Mouse (Mus musculus) neural tube, embryonic 11.5 days (tissue): ENCODE measurements around the gene Sowahb. TPM values are rescaled to one million over a fixed set of nuclear protein-coding genes. Genes with fewer than 3 reads are reported as not detected.

Source experiments
- ATAC-seq: fragments of 200-750 bp; cut with Nextera tagmentation; 2 replicates; pipeline ENCODE4 v1.8.0; 2017; ENCODE audit warnings: moderate number of reproducible peaks, mild to moderate bottlenecking, moderate TSS enrichment, moderate library complexity; ENCODE audit not compliant: insufficient read depth, low FRiP score, low TSS enrichment
- DNase-seq: peaks from one replicate; pipeline ENCODE4 v3.0.0-alpha.2; 2015; ENCODE audit warnings: low spot score
- H3K27ac ChIP-seq: fragments of 300-500 bp; sonication (generic); 2 replicates; pipeline ENCODE4 v1.5.1; 2014; ENCODE audit warnings: low read depth, mild to moderate bottlenecking, low read length
- H3K27me3 ChIP-seq: fragments of 300-500 bp; sonication (generic); 2 replicates; pipeline ENCODE4 v1.6.1; 2014; ENCODE audit warnings: mild to moderate bottlenecking, low read length, mixed read lengths; ENCODE audit not compliant: control insufficient read depth, insufficient read depth
- H3K36me3 ChIP-seq: fragments of 300-500 bp; sonication (generic); 2 replicates; pipeline ENCODE4 v1.6.1; 2014; ENCODE audit warnings: mild to moderate bottlenecking, low read length, moderate library complexity, mixed read lengths; ENCODE audit not compliant: control insufficient read depth, insufficient read depth
- H3K4me1 ChIP-seq: fragments of 300-500 bp; sonication (generic); 2 replicates; pipeline ENCODE4 v1.6.1; 2014; ENCODE audit warnings: low read length, mixed read lengths; ENCODE audit not compliant: control insufficient read depth, insufficient read depth
- H3K4me2 ChIP-seq: fragments of 300-500 bp; sonication (generic); 2 replicates; pipeline ENCODE4 v1.6.1; 2014; ENCODE audit warnings: low read depth, mild to moderate bottlenecking, moderate library complexity
- H3K4me3 ChIP-seq: fragments of 300-500 bp; sonication (generic); 2 replicates; pipeline ENCODE4 v1.5.1; 2014; ENCODE audit warnings: low read depth, low read length
- H3K9ac ChIP-seq: fragments of 300-500 bp; sonication (generic); 2 replicates; pipeline ENCODE4 v1.6.1; 2014; ENCODE audit warnings: mild to moderate bottlenecking, low read length
- H3K9me3 ChIP-seq: fragments of 300-500 bp; sonication (generic); 2 replicates; pipeline ENCODE4 v1.6.1; 2016; ENCODE audit warnings: low read length; ENCODE audit not compliant: control insufficient read depth
- WGBS: fragments of 180-500 bp; shearing (Covaris S2); extraction: QIAGEN DNeasy Blood & Tissue Kit; methylation state at CpG from one replicate; pipeline ENCODE4 v1.1.7; 2014; 5-methylcytosine and 5-hydroxymethylcytosine counted together
- polyA plus RNA-seq: library from polyadenylated mRNA; unstranded; fragments of >200 nt; fragmentation: Nextera tagmentation; extraction: Ambion mirVana; gene quantifications from 2 replicates; pipeline ENCODE4 v1.2.1, GENCODE M21; 2014

The Sowahb gene
- polyA plus RNA-seq, 1 experiment from 2014 or later, result 0.41 TPM

DNA sequence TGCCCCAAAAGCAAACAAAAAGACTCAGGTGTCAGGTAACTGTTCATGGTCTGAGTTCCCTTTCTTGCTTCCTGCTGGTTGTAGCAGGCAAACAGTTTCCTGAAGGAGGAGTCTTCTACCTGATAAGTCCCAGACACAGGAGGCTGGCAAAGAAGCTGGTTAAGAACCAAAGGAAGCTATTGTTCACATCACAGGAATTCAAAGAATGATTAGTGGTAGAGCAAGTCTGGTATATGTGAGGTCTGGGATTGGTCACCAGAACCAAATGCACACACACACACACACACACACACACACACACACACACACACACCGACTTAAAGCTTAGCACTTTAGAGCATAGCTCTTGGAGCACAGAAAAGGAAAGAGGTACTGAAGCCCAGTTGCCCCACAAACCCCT, 9.5 kb downstream of the Sowahb start:
- no peak overlapping the region for H3K9ac ChIP-seq
- H3K4me2 ChIP-seq, result no peak overlapping the region
- H3K36me3 ChIP-seq, result no peaks in the 10 kb centered on the region
- H3K4me1 ChIP-seq, result peaks cover 7% of the 10 kb centered on the region; the same call in 1 of the 2 replicates
- WGBS, result 75% methylated on average over 1 of the region's 1 CpGs
- ATAC-seq (no peak), DNase-seq (no peak)
- H3K27ac ChIP-seq, result no peak overlapping the region
- no peaks in the 10 kb centered on the region for H3K9me3 ChIP-seq
- H3K27me3 ChIP-seq, result no peaks in the 10 kb centered on the region
- H3K4me3 ChIP-seq, result no peak overlapping the region

DNA sequence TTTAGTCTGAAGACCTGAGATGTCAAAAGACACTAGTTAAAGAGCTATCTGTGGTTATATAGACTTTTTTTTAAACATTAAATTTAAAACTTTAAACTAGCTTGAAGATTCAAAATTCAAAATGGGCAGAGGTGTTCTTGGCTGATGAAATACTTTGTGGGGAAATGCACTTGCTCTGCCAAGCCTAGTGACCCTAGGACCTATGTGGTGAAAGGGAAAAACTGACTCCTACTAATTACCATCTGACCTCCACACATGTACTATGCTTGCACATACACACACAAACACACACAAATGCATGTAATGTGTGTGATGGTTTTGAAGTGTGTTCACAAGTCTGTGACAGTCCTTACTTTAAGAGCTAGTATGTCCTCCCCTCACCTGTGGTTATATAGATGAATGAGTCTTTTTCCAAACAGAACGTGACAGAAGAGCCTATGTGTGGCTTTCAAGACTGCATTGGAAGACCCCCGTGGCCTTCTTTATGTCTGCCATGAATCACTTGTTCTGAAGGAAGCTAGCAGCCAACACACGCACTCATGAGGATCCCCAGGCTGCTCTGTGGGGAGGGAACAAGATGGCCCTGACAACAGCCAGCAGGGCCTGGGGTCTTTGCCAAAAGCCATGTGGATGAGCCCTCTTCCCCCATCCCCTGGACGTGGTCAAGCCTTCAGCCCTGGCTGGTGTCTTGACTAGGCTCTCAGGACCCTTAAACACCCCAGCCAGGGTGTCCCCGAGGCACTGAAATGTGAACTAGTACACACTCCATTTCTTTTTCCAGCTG, 11.5 kb downstream of the Sowahb start:
- whole genome bisulfite sequencing, result 66% methylated on average over 5 of the region's 5 CpGs

DNA sequence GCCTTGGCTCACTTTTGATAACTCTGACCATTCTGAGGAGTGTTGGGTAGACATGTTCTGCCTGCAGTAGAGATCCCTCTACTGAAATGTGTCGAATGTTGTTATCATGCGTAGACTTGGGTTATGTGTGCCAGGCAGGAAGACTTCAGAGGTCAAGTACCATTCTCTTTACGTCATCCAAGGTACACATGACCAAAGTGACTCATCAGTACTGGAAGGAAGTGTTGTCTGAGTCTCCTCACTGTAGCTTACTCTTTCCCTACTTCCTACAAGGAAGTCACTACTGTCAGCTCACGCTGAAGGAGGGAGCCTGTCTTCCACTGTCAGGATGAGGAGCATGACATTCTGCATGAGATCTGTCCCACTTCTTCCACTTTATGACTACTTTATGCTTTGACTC, 12.2 kb downstream of the Sowahb start:
- Histone ChIP-seq H3K36me3 (no peaks in the 10 kb centered on the region), H3K4me2 (no peak overlapping the region), H3K9ac (no peak overlapping the region), H3K27me3 (no peaks in the 10 kb centered on the region), H3K4me1 (peaks cover 2% of the 10 kb centered on the region; the same call in 1 of the 2 replicates), H3K9me3 (no peaks in the 10 kb centered on the region), H3K4me3 (no peak overlapping the region), H3K27ac (no peak overlapping the region)
- DNase-seq (no peak), ATAC-seq (no peak)
- WGBS, result 89% methylated on average over 4 of the region's 4 CpGs

More for the DNA sequence above, 11.5 kb downstream of the Sowahb start:
- no peaks in the 10 kb centered on the region for H3K36me3 ChIP-seq
- peaks cover 7% of the 10 kb centered on the region; the same call in 1 of the 2 replicates for H3K4me1 ChIP-seq
- H3K27ac ChIP-seq, result no peak overlapping the region
- DNase-seq, result no peak
- H3K27me3 ChIP-seq, result no peaks in the 10 kb centered on the region
- H3K4me3 ChIP-seq, result no peak overlapping the region
- H3K9me3 ChIP-seq, result no peaks in the 10 kb centered on the region
- no peak for ATAC-seq
- H3K9ac ChIP-seq, result no peak overlapping the region
- H3K4me2 ChIP-seq, result no peak overlapping the region

DNA sequence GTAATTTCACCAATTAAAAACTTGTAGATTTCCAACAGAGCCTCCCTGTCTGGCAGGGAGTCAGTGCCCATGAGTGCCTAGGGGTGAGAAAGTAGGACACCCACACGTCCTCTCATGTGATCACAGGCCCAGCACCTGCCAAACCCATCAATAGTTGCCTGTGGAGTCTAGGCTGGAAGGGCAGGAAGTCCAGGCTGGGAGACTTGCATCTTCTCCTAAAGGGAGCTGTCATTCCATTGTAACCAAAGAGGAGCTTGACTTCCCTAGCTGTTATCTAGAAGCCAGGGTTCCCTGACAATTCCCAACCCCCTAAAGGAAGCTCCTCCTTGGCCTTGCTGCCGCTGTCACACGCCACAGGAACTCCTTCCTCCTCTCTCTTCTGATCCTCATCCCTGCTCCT, 14.0 kb downstream of the Sowahb start:
- ATAC-seq, result no peak

DNA sequence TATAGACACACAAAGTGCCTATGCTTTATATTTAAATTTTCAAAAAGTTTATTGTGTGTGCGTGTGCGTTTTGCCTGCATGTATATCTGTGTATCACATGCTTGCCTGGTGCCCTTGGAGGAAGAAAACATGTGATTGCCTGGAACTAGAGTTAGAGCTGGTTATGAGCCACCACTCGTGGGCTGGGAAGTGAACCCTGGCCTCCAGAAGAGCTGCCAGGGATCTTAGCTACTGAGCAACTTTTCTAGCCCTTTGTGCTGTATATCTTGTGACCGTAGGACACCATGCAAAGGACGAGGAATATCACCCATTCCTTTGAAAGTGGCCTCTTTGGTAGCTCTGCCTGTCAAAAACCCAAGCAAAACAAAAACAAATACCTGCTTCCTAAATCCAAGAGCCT, 14.4 kb downstream of the Sowahb start:
- no peak overlapping the region for H3K27ac ChIP-seq
- H3K9me3 ChIP-seq, result no peaks in the 10 kb centered on the region
- H3K4me1 ChIP-seq, result peaks cover 13% of the 10 kb centered on the region
- H3K9ac ChIP-seq, result no peak overlapping the region
- no peak overlapping the region for H3K4me2 ChIP-seq
- no peak for DNase-seq
- no peaks in the 10 kb centered on the region for H3K36me3 ChIP-seq
- H3K27me3 ChIP-seq, result no peaks in the 10 kb centered on the region
- H3K4me3 ChIP-seq, result no peak overlapping the region
- WGBS, result 84% methylated on average over 5 of the region's 5 CpGs
- ATAC-seq, result no peak

More for the DNA sequence above, 14.0 kb downstream of the Sowahb start:
- Histone ChIP-seq H3K4me3 (no peak overlapping the region), H3K9ac (no peak overlapping the region), H3K36me3 (no peaks in the 10 kb centered on the region), H3K4me1 (peaks cover 13% of the 10 kb centered on the region), H3K4me2 (no peak overlapping the region), H3K27me3 (no peaks in the 10 kb centered on the region), H3K27ac (no peak overlapping the region), H3K9me3 (no peaks in the 10 kb centered on the region)
- 55% methylated on average over 3 of the region's 3 CpGs for WGBS
- DNase-seq, result no peak

DNA sequence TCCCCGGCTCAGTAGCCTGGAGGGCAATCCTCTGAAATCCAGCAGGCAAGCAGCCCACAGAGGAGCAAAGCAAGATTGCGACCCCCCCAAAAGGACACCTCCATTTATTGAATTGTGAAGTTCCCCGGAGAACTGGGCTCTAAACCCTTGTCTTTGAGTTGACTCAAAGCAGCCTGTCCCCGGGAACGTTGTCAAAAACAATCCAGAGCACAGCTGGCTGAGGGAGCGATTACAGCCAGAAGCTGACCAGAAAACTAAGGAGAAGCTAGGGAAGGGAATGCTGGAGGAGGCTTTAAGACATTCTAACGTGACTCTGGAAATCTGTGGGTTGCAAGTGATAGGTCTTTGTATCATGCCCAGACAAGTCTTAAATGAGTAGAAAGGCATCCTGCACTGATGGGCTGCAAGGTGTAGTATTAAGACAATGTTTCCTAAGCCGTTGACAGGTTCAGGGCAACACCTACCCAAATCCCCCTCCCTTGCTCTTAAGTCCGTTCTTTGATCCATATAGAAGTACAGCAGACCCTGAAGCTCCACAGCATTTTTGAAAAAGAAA, 17.6 kb downstream of the Sowahb start:
- ATAC-seq (no peak), DNase-seq (no peak)
- Histone ChIP-seq H3K36me3 (no peaks in the 10 kb centered on the region), H3K4me3 (no peak overlapping the region), H3K4me1 (peaks cover 16% of the 10 kb centered on the region), H3K9ac (no peak overlapping the region), H3K27ac (no peak overlapping the region), H3K9me3 (no peaks in the 10 kb centered on the region), H3K4me2 (no peak overlapping the region), H3K27me3 (no peaks in the 10 kb centered on the region)
- WGBS, result 63% methylated on average over 9 of the region's 9 CpGs

DNA sequence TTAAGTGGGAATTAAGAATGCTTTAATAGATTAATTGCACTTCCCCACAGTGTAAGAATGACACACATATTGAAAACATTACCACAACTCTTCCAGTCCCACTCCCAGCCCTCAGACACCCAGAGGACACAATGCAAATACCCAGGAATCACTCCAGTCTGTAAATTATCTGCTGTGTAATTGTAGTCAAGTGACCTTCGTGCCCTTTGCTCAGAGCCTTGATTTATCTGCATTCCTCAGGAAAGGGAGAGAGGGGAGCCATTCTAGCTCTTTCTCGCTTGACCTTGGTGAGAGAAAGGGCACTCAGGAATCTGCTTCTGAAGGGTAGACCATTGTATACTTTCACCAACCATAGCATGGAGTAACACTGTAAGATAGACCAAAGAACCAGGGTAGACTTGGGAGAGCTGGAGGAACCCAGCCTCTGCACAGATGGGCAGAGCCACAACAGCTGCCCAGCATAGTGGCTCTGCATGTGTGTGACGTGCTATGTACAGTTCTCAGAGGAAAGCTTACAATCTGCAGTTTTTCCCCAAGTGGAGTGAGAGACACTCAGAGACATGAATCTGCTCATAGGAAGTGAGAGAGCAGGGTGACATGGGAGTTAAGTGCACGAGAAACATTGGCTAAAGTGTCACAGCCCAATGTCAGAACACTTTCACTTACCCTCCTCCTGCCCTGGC, 18.2 kb downstream of the Sowahb start:
- no peaks in the 10 kb centered on the region for H3K9me3 ChIP-seq
- H3K4me3 ChIP-seq, result no peak overlapping the region
- WGBS, result 24% methylated on average over 4 of the region's 4 CpGs
- peaks cover 16% of the 10 kb centered on the region for H3K4me1 ChIP-seq
- no peaks in the 10 kb centered on the region for H3K27me3 ChIP-seq
- DNase-seq (no peak), ATAC-seq (no peak)
- H3K9ac ChIP-seq, result no peak overlapping the region
- H3K36me3 ChIP-seq, result no peaks in the 10 kb centered on the region
- no peak overlapping the region for H3K27ac ChIP-seq
- no peak overlapping the region for H3K4me2 ChIP-seq

DNA sequence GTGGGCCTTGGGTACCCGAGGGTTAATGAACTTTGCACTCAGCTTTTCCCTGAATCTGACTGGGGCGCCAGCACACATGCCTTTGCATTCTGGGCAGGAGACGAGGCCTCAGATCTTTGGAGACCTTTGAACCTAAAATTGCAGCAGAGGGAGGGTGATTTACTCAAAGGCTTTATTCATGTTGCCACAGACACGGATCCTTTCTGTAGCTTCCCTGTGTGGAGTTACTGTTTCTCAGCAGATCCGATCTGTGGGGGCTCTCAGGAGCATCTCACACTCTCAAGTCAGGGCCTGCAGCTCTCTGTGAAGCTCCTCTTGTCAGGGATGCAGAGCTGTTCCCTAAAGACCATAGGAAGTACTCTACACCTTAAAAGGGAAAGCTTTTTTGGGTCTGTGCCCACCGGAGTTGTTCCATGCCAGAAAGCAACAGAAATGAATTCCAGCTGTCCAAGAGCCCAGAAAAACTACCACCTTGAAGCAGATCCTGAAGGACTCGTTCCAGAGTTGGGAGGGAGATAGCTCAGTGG, 20.0 kb downstream of the Sowahb start:
- no peak overlapping the region for H3K9ac ChIP-seq
- DNase-seq, result no peak
- H3K36me3 ChIP-seq, result no peaks in the 10 kb centered on the region
- no peak overlapping the region for H3K27ac ChIP-seq
- no peaks in the 10 kb centered on the region for H3K27me3 ChIP-seq
- no peak overlapping the region for H3K4me2 ChIP-seq
- 18% methylated on average over 7 of the region's 7 CpGs for WGBS
- peaks cover 16% of the 10 kb centered on the region for H3K4me1 ChIP-seq
- H3K4me3 ChIP-seq, result no peak overlapping the region
- H3K9me3 ChIP-seq, result no peaks in the 10 kb centered on the region
- no peak for ATAC-seq
